Comparison of ENCODE assay signal across 8 mouse cellular contexts in the genomic region with DNA sequence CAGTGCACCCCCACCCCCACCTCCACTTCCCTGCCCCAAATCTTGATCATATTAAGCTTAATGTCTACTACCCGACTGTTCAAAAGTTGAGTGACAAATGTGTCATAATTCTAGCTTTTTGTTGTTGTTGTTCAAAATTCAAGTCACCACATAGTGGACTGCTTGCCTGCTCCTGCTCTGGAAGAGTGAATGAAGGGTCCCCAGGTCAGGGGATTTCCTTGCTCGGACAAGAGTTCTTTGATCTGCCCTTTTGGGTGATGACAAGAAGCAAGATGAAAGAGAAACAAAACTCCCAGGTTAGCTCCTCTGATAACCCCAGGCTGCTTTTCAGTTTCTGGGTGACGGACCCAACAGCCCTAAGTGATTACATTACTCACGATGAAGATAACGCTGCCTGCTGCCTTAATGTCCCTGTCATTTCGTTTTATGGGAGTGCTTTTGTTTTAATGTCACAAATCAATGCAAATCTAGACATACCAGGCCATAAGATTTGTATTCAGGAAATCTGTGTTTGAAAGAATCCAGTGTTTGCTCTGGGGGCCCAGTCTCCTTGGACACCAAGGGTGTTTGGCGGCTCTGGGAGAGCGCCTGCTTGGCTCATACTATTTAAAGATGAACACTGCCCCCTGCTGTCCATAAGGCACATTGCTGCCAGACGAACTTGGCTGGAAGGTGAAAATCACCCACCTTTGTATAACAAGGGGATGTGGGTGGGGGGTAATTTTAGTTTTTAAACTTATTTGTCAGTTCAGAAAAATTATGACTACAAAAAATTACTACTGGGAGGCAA.
A peak's percentile ranks its signal among the peaks of the same experiment; 100 is the strongest.
DNase-seq lines count a peak whose midpoint lies in the region; ATAC-seq and TF ChIP-seq lines count a peak whose summit lies in the region.

No protein-coding gene starts in this region.

- TF ChIP-seq POLR2A in ES-Bruce4 (IDR thresholded peaks at IDR 0.05; ENCODE audit: insufficient read depth, low read length) = no peak

- H3K4me2 ChIP-seq in forebrain, embryonic 11.5 days (ENCODE audit: low read depth, low read length, severe bottlenecking) = 0 out of 2 replicates have a peak overlapping the region, but pooled peaks have one; percentile 12
- H3K4me2 ChIP-seq in lung, embryonic 14.5 days = peak overlapping the region; percentile 43; the same call in 1 of the 2 replicates

- no peaks in the 10 kb centered on the region for H3K4me1 ChIP-seq in ES-Bruce4 (ENCODE audit: control insufficient read depth, insufficient read depth, low read length)
- no peaks in the 10 kb centered on the region for H3K4me1 ChIP-seq in forebrain, embryonic 11.5 days (replicated peaks; ENCODE audit: control insufficient read depth, insufficient read depth, low read length)
- no peaks in the 10 kb centered on the region for H3K4me1 ChIP-seq in lung, embryonic 14.5 days (ENCODE audit: insufficient read depth)

- H3K4me3 ChIP-seq in ES-Bruce4 (ENCODE audit: low read depth, low read length) = no peak overlapping the region
- H3K4me3 ChIP-seq in forebrain, embryonic 11.5 days (ENCODE audit: low read depth, low read length) = no peak overlapping the region
- no peak overlapping the region for H3K4me3 ChIP-seq in lung, embryonic 14.5 days (ENCODE audit: low read depth, low read length)

- DNase-seq in c-Kit-positive CD71-negative TER-119-negative erythroid progenitor cells, embryonic 14.5 days (ENCODE audit: low read depth) = peak; percentile 22
- peak; percentile 77 for DNase-seq in forebrain, embryonic 11.5 days (ENCODE audit: low spot score)
- peak; percentile 53 to 76 for DNase-seq in heart, postnatal 14 days
- DNase-seq in kidney, postnatal 4 days = peak; percentile 77 to 78
- peak; percentile 91 for DNase-seq in lung, embryonic 14.5 days
- peak; percentile 51 for DNase-seq in ovary, postnatal 36 days (ENCODE audit: low spot score)
- DNase-seq in urinary bladder, adult 2 months (ENCODE audit: low spot score) = peak; percentile 27

- TF ChIP-seq CTCF in ES-Bruce4 (IDR thresholded peaks at IDR 0.05; ENCODE audit: low read depth, low read length) = peak; percentile 58
- peak; percentile 87 for TF ChIP-seq CTCF in lung, embryonic 14.5 days (IDR thresholded peaks at IDR 0.05; ENCODE audit: low read depth)

- no peak overlapping the region for H3K27ac ChIP-seq in ES-Bruce4 (ENCODE audit: insufficient read depth, low read length)
- H3K27ac ChIP-seq in forebrain, embryonic 11.5 days (ENCODE audit: low read depth, low read length) = no peak overlapping the region
- H3K27ac ChIP-seq in lung, embryonic 14.5 days (ENCODE audit: low read depth) = no peak overlapping the region

- WGBS in forebrain, embryonic 11.5 days = 15% methylated on average over 9 of the region's 9 CpGs
- WGBS in lung, embryonic 14.5 days = 3% methylated on average over 9 of the region's 9 CpGs

- TF ChIP-seq EP300 in ES-Bruce4 (IDR thresholded peaks at IDR 0.05; ENCODE audit: insufficient read depth, low read depth, low read length) = no peak

- intact Hi-C loops in heart, postnatal 14 days (cut with DNase I) = loop anchor here (2.0 to 5.0 kb wide), 3 partner anchors 228 to 1319 kb away; a partner anchor contains a TSS

- H3K36me3 ChIP-seq in ES-Bruce4 (ENCODE audit: control insufficient read depth, insufficient read depth, low read length, poor library complexity, severe bottlenecking) = no peaks in the 10 kb centered on the region
- H3K36me3 ChIP-seq in forebrain, embryonic 11.5 days (ENCODE audit: control insufficient read depth, insufficient read depth, low read length) = no peaks in the 10 kb centered on the region
- H3K36me3 ChIP-seq in lung, embryonic 14.5 days (ENCODE audit: insufficient read depth) = no peaks in the 10 kb centered on the region

- no peaks in the 10 kb centered on the region for H3K9me3 ChIP-seq in ES-Bruce4 (replicated peaks; ENCODE audit: control insufficient read depth, insufficient read depth, low read length, poor library complexity, severe bottlenecking)
- no peaks in the 10 kb centered on the region for H3K9me3 ChIP-seq in forebrain, embryonic 11.5 days (ENCODE audit: control insufficient read depth, low read length)
- H3K9me3 ChIP-seq in lung, embryonic 14.5 days (ENCODE audit: low read depth, low read length) = no peaks in the 10 kb centered on the region

- H3K9ac ChIP-seq in ES-Bruce4 (ENCODE audit: low read depth, poor library complexity, severe bottlenecking) = no peak overlapping the region
- H3K9ac ChIP-seq in forebrain, embryonic 11.5 days (ENCODE audit: low read length) = no peak overlapping the region
- H3K9ac ChIP-seq in lung, embryonic 14.5 days = no peak overlapping the region

- ATAC-seq in forebrain, embryonic 11.5 days (replicated peaks; ENCODE audit: low FRiP score) = peak; percentile 81
- ATAC-seq in lung, embryonic 14.5 days (ENCODE audit: insufficient read depth) = peak; percentile 80; the same call in 1 of the 2 replicates

- no peaks in the 10 kb centered on the region for H3K27me3 ChIP-seq in ES-Bruce4 (ENCODE audit: control insufficient read depth, insufficient read depth, low read length, poor library complexity, severe bottlenecking)
- no peaks in the 10 kb centered on the region; the same call in 1 of the 2 replicates for H3K27me3 ChIP-seq in forebrain, embryonic 11.5 days (ENCODE audit: control insufficient read depth, insufficient read depth, low read length)
- no peaks in the 10 kb centered on the region for H3K27me3 ChIP-seq in lung, embryonic 14.5 days (ENCODE audit: insufficient read depth, low read length)

Comparison
In these comparisons a context has a peak if more than half of its experiments do, and no peak if none do; other contexts are left out.
1. DNase-seq: peak in every context shown above with its lines; median percentile 91 in lung, embryonic 14.5 days; 78 in kidney, postnatal 4 days; 77 in forebrain, embryonic 11.5 days; 64 in heart, postnatal 14 days; 51 in ovary, postnatal 36 days; 27 in urinary bladder, adult 2 months; 22 in c-Kit-positive CD71-negative TER-119-negative erythroid progenitor cells, embryonic 14.5 days.